Mouse (Mus musculus): ENCODE measurements around the gene Pacsin2. TPM values are rescaled to one million over a fixed set of nuclear protein-coding genes. Genes with fewer than 3 reads are reported as not detected.
"Not testable (repeated sequence)": the region's sequence is repeated elsewhere in the genome, so short reads cannot be mapped to it uniquely, and the experiment has no call there.

The Pacsin2 gene
- 10 to 100 TPM; 49.4 to 75.6 TPM for total RNA-seq (2021)
- long read RNA-seq, experiment 1, transcript Pacsin2-202 (11 exons, 3,186 nt): minor isoform, 9 of 75 reads
- long read RNA-seq, experiment 1, transcript Pacsin2-203 (11 exons, 3,693 nt): major isoform, 30 of 75 reads
- long read RNA-seq, experiment 1, partial matches to known transcripts: 6 of 75 reads
- long read RNA-seq, experiment 1, other reads (novel, unspliced or antisense): 29 of 75 reads
- long read RNA-seq, experiment 2, transcript Pacsin2-203 (11 exons, 3,693 nt): major isoform, 12 of 46 reads
- long read RNA-seq, experiment 2, partial matches to known transcripts: 2 of 46 reads
- long read RNA-seq, experiment 2, other reads (novel, unspliced or antisense): 28 of 46 reads

DNA sequence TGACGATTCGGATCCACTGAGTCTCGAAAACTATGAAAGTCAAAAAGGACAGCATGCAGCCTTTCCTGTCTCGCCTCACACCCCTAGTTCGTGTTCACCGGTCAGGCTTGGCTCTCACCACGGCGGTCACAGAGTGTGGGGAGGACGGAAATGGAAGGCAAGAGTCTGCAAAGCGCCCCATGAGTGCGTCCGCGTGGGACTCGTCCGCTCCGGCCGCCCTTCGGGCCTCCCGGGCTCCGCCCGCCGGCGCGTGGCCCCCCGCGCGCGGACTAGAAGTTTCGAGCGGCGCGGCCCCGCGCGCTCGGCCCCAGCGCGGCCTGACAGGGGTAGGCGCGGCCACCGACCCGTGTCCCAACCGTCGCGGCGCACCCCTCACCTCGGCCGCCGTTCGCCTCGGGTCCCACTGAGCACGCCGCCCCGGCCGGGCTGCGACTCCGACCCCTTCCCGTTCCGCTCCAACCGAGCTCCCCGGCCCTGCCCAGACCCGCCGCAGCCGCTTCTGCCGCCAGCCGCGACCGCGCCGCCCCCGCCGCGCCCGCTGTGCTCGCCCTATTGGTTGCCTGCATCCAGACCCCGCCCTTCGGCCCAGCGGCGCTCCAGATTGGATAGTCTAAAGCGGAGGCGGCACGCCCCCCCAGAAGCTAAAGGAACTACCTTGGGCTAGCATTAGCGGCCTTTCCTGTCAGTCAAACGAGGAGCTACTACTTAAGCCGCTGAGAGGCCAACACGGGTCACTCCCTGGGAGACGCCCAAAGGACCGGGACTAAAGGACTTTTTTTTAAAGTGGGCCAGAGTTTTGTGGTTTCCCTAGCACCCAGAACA lies at the start of gene Pacsin2:
TSS of gene Pacsin2 (minus strand) at position 524 of the 822 bp plus-strand sequence.
- DNase-seq (ENCODE audit: low spot score): peak; percentile 99

DNA sequence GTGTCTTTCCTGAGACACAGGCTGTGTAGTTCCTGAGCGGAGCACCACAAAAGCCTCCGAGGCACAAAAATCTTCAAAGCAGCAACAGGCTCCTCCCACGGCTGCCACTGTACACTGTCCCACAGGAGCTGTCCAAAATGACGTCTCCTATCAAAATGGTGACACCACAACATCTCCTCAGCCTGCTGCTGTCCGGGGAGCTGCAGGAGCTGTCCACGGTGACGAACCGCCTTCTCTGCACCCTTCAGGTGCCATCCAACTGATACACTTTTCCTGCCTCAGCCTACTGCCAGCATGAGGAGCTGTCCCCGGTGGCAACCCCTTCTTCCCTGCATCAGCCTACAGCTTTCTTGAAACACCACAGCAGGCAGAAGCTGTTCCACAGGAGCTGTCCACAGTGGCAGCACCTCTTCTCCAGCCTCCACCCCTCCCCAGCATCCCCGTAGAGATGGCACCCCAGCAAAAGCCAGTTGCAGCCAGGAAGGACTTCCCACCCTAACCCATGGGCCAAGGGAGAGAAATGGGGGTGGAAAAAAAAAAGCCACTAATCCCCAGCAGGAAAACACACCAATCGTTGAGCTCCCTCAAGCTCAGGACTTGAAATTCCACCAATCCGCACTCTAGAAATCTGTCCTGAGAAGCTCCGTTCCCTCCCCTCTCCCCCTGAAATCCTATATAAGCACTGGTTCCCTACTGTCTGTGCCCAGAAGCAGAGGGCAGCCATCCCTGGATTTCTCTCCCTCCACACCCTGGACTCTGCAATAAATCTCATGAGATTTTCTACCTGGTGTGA lies 48.3 kb upstream of the Pacsin2 start:
- no peak for DNase-seq (ENCODE audit: low spot score)

DNA sequence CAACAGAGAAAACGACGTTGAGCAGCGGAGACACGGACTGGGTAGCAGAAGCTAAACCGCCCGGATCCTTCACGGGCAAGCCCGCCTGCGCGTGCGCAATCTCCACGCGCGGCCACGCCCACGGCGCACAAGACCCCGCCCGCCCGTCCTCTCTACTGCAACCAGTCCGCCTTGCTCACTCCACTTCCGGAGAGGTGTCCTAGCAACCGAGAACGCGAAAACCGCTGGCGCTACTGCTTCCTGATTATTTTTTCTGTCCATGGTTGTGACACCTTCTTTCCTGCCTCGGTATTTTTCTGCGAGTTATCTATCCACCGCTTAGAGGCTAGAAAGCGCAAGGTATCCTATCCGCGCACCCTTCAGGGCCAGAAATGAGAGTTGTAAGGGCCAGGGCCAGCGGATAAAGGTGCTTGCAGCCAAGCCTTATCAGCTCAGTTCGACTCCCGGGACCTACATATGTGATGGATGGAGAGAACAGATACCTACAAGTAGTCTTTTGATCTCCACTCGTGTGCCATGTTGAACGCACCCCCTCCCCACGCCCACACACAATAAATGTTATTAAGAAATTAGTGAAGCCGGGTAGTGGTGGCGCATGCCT lies 46.5 kb upstream of the Pacsin2 start, which contains the start of gene Ttll1:
TSS of gene Ttll1 (minus strand) at position 89 of the 601 bp plus-strand sequence.
- DNase-seq (ENCODE audit: low spot score): peak; percentile 95

DNA sequence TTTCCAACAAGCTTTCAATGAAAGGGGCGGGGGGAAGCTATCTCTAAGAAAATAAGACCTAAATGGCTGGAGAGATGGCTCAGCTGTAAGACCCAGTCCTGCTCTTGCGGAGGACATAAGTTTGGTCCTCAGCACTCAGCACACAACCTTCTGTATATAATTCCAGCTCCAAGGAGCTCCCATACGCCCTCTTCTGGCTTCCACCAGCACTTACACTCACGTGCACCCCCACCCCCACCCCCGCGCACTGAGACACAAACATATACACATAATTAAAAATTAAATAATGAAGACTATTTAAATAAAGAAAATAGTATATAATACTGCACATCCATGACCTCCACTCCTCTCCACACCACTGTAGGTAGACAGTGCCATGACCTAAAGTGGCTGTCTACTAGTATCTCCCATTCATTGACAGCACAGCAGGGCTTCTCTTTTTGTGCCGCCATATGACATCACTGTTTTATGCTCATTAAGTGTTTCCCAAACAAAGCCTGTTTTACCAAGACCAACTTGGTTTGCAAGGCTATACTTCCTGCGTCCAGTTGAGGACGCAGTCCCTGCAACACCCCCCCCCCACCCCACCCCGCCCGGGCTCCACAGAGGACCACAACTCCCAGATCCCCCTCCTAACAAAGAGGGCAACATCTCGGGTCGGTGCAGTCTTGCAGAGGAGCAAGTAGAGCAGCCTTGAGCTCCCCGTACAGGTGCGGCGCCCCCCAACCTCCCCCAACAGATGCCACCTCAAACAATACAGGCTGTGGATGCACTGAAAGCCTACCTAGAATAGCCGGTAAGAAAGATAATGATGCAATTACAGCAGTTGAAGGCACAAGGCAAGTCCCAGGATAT lies 45.8 kb upstream of the Pacsin2 start:
- no peak for DNase-seq (ENCODE audit: low spot score)

DNA sequence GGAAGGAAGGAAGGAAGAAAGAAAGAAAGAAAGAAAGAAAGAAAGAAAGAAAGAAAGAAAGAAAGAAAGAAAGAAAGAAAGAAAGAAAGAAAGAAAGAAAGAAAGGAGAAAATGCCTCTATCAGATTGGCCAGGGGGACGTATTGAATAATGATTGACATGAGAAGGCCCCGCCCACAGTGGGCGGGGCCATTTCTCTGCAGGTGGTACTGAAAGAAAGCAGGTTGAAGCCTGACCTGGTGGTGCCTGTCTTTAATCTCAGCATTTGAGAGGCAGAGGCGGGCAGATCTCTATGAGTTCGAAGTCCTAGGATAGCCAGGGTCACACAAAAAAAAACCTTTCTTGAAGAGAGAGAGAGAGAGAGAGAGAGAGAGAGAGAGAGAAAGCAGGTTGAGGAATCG lies 37.1 kb upstream of the Pacsin2 start:
- not testable (repeated sequence) for DNase-seq (ENCODE audit: low spot score)

DNA sequence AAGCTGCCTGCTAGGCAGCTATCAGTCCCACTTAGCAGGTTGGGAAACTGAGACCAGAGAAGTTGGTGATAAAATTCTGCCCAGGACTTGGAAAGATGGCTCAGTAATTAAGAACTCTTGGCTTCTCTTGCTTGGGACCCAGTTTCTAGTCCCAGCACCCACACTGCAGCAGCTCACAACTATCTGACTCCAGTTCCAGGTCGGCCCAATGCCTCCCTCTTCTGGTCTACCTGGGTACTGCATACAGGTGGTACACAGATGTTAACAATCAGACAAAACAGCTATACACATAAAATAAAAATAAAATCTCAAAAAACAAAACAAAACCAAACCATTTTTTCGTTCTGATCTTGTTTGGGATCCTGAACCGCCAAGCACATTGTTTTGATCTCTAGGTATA lies 35.9 kb upstream of the Pacsin2 start:
- DNase-seq (ENCODE audit: low spot score): no peak

DNA sequence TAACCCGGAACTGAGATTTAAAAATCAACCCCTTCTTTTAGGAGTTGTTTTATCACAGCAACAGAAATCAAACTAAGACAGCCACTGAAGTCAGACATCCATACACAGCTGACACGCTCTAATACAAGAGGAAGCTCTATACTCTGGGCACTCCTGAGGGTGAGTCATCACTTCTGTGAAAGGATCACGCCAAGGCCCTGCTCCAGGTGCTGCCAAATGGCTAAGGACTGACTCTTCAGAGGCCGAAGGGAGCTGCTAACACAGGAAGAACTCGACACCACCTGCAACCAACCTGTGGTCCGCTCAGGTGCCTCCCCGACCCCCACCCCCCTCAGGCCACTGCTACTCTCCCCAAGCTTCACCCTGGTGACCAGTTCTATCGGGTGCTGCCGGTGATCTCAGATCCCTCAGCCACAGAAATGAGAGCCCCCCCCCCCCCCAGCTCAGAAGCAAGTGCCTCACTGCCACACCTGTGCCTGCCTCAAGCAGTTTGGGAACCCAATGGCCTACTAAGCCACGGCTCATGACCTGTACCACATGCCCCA lies 34.9 kb upstream of the Pacsin2 start:
- DNase-seq (ENCODE audit: low spot score): no peak

DNA sequence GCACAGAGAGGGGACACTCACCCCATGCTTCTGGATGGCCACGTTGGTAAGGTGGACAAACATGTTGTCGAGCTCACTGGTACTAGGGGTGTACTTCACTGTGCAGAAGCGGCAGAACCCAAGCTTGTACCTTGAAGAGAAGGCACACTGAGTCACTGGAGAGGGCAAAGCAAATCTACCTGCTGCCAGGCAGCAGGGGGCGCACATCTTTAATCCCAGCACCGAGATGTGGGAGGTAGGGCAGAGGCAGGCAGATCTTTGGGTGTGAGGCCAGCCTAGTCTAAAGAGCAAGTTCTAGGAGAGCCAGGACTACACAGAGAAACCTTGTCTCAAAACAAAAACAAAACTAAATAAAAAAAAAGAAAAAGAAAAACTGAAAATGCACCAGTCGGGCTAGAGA lies 32.9 kb upstream of the Pacsin2 start:
- no peak for DNase-seq (ENCODE audit: low spot score)

DNA sequence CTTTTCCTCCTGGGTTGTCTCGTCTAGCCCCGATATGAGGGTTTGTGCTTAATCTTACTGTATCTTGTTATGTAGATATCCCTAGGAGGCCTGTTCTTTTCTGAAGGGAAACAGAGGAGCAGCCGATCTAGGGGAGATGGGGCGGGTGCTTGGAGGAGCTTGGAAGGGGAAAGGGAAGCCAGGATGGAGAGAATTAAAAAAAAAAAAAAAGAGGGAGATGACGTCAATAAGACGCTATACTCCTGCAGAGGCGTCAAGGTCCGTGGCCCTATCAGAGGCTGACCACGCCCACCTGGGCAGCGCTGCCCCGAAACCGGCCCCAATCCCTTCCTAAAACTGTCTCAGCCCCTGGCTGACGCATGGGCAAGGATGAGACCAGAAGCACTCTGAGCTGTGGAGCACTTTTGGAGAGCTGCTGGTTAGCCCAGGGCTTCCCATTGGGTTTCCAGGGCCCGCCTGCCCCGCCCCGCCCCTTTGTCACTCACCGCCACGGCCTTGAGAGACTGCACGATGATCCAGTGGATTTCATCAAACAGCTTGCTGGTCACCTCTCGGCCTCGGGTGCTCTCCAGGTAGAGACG lies 31.5 kb upstream of the Pacsin2 start:
- DNase-seq (ENCODE audit: low spot score): no peak

DNA sequence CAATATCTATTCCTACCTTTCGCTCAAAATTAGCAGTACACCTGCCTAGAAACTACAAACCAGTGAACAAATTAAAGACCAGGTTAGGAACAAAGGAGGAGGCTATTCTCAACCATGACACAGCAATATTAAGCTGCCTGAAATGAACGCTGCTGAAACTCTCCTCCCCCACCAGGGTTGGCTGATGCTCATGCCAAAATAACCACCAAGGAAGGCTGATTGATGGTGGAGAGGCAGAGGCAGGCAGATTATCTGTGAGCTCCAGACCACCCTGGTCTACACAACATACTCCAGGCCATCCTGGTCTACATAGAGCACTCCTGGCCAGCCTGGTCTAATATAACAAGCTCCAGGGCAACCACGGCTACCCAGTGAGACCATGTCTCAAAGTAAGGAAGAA lies 30.8 kb upstream of the Pacsin2 start:
- no peak for DNase-seq (ENCODE audit: low spot score)

DNA sequence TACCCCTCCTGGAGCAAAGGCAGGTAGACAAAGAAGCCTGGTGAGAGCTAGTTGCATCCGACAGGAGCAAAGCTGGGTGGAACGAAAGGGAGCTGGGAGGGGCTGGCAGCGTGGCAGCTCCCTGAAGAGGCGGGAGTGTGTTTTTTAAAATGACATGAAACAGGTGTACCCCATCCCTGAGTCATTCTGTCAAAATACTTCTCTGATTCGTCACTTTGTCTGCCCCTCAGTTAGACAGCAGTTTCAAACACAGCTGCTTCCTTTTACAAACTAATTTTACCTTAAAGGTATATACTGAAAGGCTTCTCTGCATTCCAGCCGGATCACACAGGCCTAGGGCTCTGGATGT lies 30.1 kb upstream of the Pacsin2 start:
- no peak for DNase-seq (ENCODE audit: low spot score)

DNA sequence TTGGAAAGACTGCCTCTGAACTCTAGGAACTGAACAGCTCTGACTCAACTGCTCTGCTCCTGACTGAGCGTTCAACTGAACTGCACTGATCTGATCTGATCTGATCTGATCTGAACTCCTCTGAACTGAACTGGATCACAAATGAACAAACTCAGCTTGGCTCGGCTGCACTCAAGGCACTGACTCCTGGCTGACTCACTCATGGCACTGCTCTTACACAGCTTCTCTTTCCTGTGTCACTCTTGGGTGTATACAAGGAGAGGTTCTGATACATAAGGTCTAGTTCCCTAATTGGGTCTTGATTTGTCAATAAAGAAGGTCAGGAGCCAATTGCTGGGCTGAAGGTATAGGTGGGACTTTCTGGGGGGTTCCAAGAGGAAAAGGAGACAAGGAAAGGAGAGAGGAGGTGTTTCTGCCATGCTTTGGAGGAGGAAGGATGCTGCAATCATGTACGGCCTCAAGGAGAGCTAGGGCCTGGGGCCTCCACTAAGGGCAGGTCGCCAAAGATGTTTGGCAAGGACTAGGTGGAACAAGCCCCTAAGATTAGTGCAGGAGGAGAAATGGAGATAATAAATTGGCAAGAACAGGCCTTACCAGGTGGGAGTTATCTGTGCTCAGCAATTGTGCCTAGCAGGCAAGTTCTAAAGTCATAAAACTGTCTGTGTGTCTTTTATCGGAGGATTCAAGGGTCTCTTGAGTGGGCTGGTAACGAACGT lies 29.6 kb upstream of the Pacsin2 start:
- DNase-seq (ENCODE audit: low spot score): no peak

DNA sequence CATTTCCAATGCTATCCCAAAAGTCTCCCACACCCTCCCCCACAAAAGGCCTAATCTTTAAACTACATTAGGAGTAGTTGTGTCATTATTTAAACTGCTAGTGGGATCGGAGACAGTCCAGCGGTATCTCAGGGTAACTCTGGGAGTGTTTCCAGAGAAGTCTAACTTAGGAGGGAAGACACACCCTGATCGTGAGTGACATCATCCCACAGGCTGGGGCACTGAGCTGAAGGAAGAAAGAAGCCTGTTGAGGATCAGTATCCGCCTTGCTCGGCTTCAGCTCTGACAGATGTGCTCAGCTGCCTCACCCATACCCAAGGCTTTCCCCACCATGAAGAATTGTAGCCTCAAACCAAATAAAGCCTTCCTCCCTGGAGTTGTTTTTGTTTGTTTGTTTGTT lies 27.5 kb upstream of the Pacsin2 start:
- DNase-seq (ENCODE audit: low spot score): peak; percentile 41

DNA sequence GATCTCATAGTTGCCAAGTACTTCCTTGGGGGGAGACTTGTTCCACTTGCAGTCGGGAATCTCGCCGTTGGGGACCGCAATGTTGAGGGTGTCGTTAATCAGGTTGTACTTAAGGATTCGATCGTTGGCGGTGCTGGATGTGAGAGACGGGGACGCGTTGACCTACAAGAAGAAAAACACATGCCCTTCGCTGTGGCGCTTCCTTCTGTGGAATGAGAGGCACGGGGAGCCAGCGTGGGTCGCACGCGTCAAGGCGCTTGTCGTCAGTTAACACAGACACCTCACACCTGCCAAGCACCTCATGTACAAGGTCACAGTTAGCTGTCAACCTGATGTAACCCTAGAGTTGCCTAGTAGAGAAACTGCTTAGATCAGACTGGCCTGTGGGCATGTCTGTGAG lies 25.1 kb upstream of the Pacsin2 start:
- no peak for DNase-seq (ENCODE audit: low spot score)

DNA sequence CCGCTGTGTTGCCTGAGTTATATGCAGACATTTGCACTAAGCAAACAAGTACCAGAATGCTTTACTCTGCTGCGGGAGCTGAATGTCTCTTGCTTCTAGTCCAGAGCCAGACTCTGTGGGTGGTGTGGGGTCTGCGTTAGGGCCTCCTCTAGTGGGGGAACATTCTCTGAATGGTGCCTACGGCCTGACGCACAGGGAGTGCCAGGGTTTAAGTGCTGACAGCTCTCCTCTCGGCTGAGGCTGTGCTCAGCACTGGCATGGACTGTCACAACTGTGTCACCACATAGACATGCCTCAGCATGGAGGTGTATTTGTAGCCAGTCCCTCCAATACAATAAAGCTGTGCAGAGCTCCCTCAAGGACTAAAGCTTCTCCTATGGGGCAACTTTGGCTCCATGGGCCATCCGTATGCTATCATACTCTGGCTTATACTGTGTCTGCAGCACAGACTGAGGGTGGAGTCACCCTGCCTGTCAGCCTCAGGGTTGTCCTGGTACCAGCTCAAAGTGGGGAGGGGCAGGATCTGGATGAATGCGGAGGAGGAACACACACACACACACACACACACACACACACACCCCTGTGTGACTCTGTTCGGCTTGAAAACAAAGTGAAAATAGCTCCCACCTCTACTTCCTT lies 23.2 kb upstream of the Pacsin2 start:
- no peak for DNase-seq (ENCODE audit: low spot score)

DNA sequence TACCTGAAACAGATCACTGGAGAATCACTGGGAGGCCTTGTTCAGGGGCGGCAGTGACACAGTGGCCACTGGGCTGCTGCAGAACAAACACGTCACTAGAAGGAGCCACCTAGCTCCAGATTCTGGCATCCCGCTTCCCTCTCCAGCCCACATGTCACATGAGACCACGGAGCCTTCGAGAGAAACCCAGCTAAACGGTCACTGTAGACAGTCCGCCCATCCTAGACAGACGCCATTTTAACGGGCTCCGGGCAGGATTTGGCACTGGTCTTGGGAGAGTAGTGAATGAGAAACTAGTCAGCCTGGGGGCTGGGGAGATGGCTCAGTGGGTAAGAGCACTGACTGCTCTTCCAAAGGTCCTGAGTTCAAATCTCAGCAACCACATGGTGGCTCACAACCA lies 19.9 kb upstream of the Pacsin2 start:
- no peak for DNase-seq (ENCODE audit: low spot score)

DNA sequence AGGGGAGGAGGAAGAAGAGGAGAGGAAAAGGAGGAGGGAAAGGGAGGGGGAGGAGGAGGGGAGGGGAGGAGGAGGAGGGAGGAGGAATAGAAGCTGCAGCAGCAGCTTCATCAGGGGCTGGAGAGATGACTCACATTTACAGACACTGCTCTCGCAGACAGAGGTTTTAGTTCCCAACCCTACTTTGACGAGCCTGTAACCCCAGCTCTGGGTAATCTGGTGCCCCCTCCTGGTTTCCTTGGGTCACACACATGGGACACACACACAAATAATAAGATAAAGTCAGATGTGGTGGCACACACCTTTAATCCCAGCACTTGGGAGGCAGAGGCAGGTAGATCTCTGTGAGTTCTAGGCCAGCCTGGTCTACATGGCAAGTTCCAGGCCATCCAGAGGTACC lies 19.1 kb upstream of the Pacsin2 start:
- no peak for DNase-seq (ENCODE audit: low spot score)

DNA sequence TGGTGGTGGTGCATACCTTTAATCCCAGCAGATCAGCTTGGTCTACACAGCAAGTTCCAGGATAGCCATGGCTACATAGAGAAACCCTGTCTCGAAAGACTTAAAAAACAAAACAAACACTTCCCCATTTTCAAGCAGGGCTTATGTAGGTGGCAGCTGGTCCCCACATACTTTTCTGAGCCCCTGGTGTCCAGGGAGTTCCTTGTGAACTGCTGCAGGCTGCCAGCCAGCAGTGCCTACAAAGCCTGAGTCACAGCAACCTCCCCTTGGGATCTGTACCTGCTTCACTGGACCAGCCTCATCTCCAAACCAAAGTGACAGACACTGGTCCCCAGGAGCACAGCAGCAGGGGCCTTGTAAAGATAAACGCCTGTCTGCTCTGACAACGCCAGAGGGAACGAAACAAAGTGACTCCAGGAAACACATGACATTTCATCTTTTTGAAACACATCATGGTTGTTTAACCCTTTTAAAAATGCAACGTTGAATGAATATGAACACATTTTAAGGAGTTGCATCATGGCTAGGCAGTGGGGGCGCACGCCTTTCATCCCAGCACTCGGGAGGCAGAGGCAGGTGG lies 18.3 kb upstream of the Pacsin2 start:
- DNase-seq (ENCODE audit: low spot score): no peak

Data from gastrocnemius, adult 18-20 months (tissue).